Mouse (Mus musculus) natural killer cell, adult 2 months (primary cell): ENCODE data around the gene Dapk2.

Source experiments
- DNase-seq, 2 experiments: peaks; one replicate each; pipeline ENCODE4 v3.0.0; 2022; ENCODE audit warnings: low spot score in 2 of 2

The Dapk2 gene

GRCm38 (mm10) chr9:66228456-66229151 lies 70.6 kb downstream of the Dapk2 start:
- DNase-seq, result no peak

GRCm38 (mm10) chr9:66231820-66232479 lies 73.9 kb downstream of the Dapk2 start:
- no peak for DNase-seq

- no peak for DNase-seq
These were observed 78.6 kb downstream of the Dapk2 start for GRCm38 (mm10) chr9:66236615-66237014.

- DNase-seq, result no peak
These were observed 79.7 kb downstream of the Dapk2 start for GRCm38 (mm10) chr9:66237742-66238141.

- peak; percentile 17 to 42 for DNase-seq
These were observed 81.2 kb downstream of the Dapk2 start for GRCm38 (mm10) chr9:66239173-66239572.

GRCm38 (mm10) chr9:66239691-66240090 lies 81.7 kb downstream of the Dapk2 start:
- DNase-seq, result no peak

GRCm38 (mm10) chr9:66240493-66240892 lies 82.5 kb downstream of the Dapk2 start:
- peak; percentile 44 to 54 for DNase-seq

- DNase-seq, result peak in 1 of 2 experiments; percentile 22
These were observed 83.0 kb downstream of the Dapk2 start for GRCm38 (mm10) chr9:66240991-66241390.

GRCm38 (mm10) chr9:66241722-66242121 lies 83.7 kb downstream of the Dapk2 start:
- no peak for DNase-seq

- DNase-seq, result no peak
These were observed 85.2 kb downstream of the Dapk2 start for GRCm38 (mm10) chr9:66243240-66243639.

- no peak for DNase-seq
These were observed 86.1 kb downstream of the Dapk2 start for GRCm38 (mm10) chr9:66244079-66244478.

GRCm38 (mm10) chr9:66245707-66246106 lies 87.7 kb downstream of the Dapk2 start:
- no peak for DNase-seq

- no peak for DNase-seq
These were observed 91.3 kb downstream of the Dapk2 start for GRCm38 (mm10) chr9:66249281-66249680.

- DNase-seq, result no peak
These were observed 93.2 kb downstream of the Dapk2 start for GRCm38 (mm10) chr9:66251159-66251691.

- no peak for DNase-seq
These were observed 103.7 kb downstream of the Dapk2 start for GRCm38 (mm10) chr9:66261741-66262140.

GRCm38 (mm10) chr9:66263701-66264100 lies 105.7 kb downstream of the Dapk2 start:
- DNase-seq, result no peak

GRCm38 (mm10) chr9:66265645-66266044 lies 107.6 kb downstream of the Dapk2 start:
- no peak for DNase-seq

GRCm38 (mm10) chr9:66266237-66267170 lies 108.5 kb downstream of the Dapk2 start:
- DNase-seq, result no peak

- DNase-seq, result no peak
These were observed 110.8 kb downstream of the Dapk2 start for GRCm38 (mm10) chr9:66268804-66269203.

- no peak for DNase-seq
These were observed 112.0 kb downstream of the Dapk2 start for GRCm38 (mm10) chr9:66270038-66270437.

- DNase-seq, result no peak
These were observed 113.7 kb downstream of the Dapk2 start for GRCm38 (mm10) chr9:66271726-66272125.

GRCm38 (mm10) chr9:66273632-66274031 lies 115.6 kb downstream of the Dapk2 start:
- no peak for DNase-seq
